Comparison of ENCODE assay signal across 8 mouse cellular contexts in the genomic region with DNA sequence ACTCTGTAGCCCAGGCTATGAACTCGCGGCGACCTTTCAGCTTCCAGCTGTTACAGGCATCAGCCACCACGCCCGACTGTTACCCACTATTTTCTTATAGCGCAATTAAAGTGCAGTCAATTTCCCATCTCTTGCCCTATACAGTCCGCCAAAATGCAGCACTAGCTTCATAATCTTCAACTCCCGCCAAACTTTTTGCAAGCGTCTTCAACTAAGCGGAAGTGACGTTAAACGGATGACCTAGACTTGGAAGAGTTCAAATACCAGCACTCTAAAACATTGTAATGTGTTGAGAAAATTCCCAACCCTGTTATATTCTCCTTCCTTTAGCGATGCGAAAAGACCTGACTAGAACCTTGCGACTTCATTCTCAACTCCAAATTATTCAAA. TPM values are rescaled to one million over a fixed set of nuclear protein-coding genes. Genes with fewer than 3 reads are reported as not detected.
A peak's percentile ranks its signal among the peaks of the same experiment; 100 is the strongest.
DNase-seq lines count a peak whose midpoint lies in the region; ATAC-seq and TF ChIP-seq lines count a peak whose summit lies in the region.

No protein-coding gene starts in this region.

- no peak for DNase-seq in frontal cortex, postnatal 36 days (ENCODE audit: low spot score in 2 of 2)
- peak; percentile 84 for DNase-seq in NIH3T3 (ENCODE audit: low read depth)
- peak; percentile 86 for DNase-seq in limb, embryonic 14.5 days (ENCODE audit: low spot score)
- DNase-seq in midbrain, embryonic 14.5 days: peak; percentile 92

- no peaks in the 10 kb centered on the region for H3K36me3 ChIP-seq in hindbrain, embryonic 12.5 days
- no peaks in the 10 kb centered on the region for H3K36me3 ChIP-seq in limb, embryonic 14.5 days (ENCODE audit: control insufficient read depth, insufficient read depth, low read length)
- H3K36me3 ChIP-seq in midbrain, embryonic 14.5 days (ENCODE audit: control insufficient read depth, insufficient read depth, low read length): no peaks in the 10 kb centered on the region
- no peaks in the 10 kb centered on the region for H3K36me3 ChIP-seq in stomach, embryonic 16.5 days (ENCODE audit: control insufficient read depth, insufficient read depth, low read length)

- no peaks in the 10 kb centered on the region for H3K27me3 ChIP-seq in hindbrain, embryonic 12.5 days
- H3K27me3 ChIP-seq in limb, embryonic 14.5 days (ENCODE audit: control insufficient read depth, insufficient read depth, low read length): no peaks in the 10 kb centered on the region
- H3K27me3 ChIP-seq in midbrain, embryonic 14.5 days (ENCODE audit: control insufficient read depth, insufficient read depth, low read length): no peaks in the 10 kb centered on the region
- no peaks in the 10 kb centered on the region for H3K27me3 ChIP-seq in stomach, embryonic 16.5 days (ENCODE audit: control insufficient read depth, insufficient read depth, low read length)

- under 1% methylated on average over 15 of the region's 15 CpGs for WGBS in hindbrain, embryonic 12.5 days
- 0% methylated on average over 15 of the region's 15 CpGs for WGBS in limb, embryonic 14.5 days
- under 1% methylated on average over 15 of the region's 15 CpGs for WGBS in midbrain, embryonic 14.5 days
- WGBS in stomach, embryonic 16.5 days: under 1% methylated on average over 15 of the region's 15 CpGs

- H3K9me3 ChIP-seq in hindbrain, embryonic 12.5 days (replicated peaks): no peaks in the 10 kb centered on the region
- no peaks in the 10 kb centered on the region for H3K9me3 ChIP-seq in limb, embryonic 14.5 days (ENCODE audit: control insufficient read depth, low read length)
- H3K9me3 ChIP-seq in midbrain, embryonic 14.5 days (ENCODE audit: control insufficient read depth, low read length): no peaks in the 10 kb centered on the region
- no peaks in the 10 kb centered on the region for H3K9me3 ChIP-seq in stomach, embryonic 16.5 days (replicated peaks; ENCODE audit: control insufficient read depth, low read length)

- H3K4me2 ChIP-seq in hindbrain, embryonic 12.5 days (replicated peaks): peak overlapping the region; percentile 57
- peak overlapping the region; percentile 52 for H3K4me2 ChIP-seq in limb, embryonic 14.5 days (replicated peaks; ENCODE audit: low read depth, low read length, severe bottlenecking)
- H3K4me2 ChIP-seq in midbrain, embryonic 14.5 days (ENCODE audit: low read length): peak overlapping the region; percentile 61
- H3K4me2 ChIP-seq in stomach, embryonic 16.5 days (ENCODE audit: low read depth, low read length): peak overlapping the region; percentile 60

- peak overlapping the region; percentile 49 for H3K9ac ChIP-seq in hindbrain, embryonic 12.5 days
- H3K9ac ChIP-seq in limb, embryonic 14.5 days (ENCODE audit: low read depth, low read length, severe bottlenecking): peak overlapping the region; percentile 46
- H3K9ac ChIP-seq in midbrain, embryonic 14.5 days (replicated peaks; ENCODE audit: low read length): 0 out of 2 replicates have a peak overlapping the region, but pooled peaks have one; percentile 50
- peak overlapping the region; percentile 67 for H3K9ac ChIP-seq in stomach, embryonic 16.5 days (ENCODE audit: low read length)

- no peak for TF ChIP-seq POLR2A in limb, embryonic 14.5 days (IDR thresholded peaks at IDR 0.05; ENCODE audit: borderline replicate concordance, extremely low read depth, insufficient read depth, insufficient read length)

- H3K27ac ChIP-seq in hindbrain, embryonic 12.5 days: 0 out of 2 replicates have a peak overlapping the region, but pooled peaks have one; percentile 91
- H3K27ac ChIP-seq in limb, embryonic 14.5 days (replicated peaks; ENCODE audit: low read depth, low read length): peak overlapping the region; percentile 75
- H3K27ac ChIP-seq in midbrain, embryonic 14.5 days (replicated peaks; ENCODE audit: low read depth, low read length): peak overlapping the region; percentile 92; the same call in 1 of the 2 replicates
- peak overlapping the region; percentile 90 for H3K27ac ChIP-seq in stomach, embryonic 16.5 days (ENCODE audit: low read length)

- H3K4me3 ChIP-seq in hindbrain, embryonic 12.5 days: peak overlapping the region; percentile 90
- peak overlapping the region; percentile 88 for H3K4me3 ChIP-seq in limb, embryonic 14.5 days (replicated peaks; ENCODE audit: low read length)
- peak overlapping the region; percentile 96 for H3K4me3 ChIP-seq in midbrain, embryonic 14.5 days (replicated peaks; ENCODE audit: low read depth, low read length)
- peak overlapping the region; percentile 93 for H3K4me3 ChIP-seq in stomach, embryonic 16.5 days (replicated peaks; ENCODE audit: low read length)

- peaks cover 9% of the 10 kb centered on the region for H3K4me1 ChIP-seq in hindbrain, embryonic 12.5 days
- H3K4me1 ChIP-seq in limb, embryonic 14.5 days (ENCODE audit: control insufficient read depth, insufficient read depth, low read length): peaks cover 8% of the 10 kb centered on the region
- peaks cover 12% of the 10 kb centered on the region for H3K4me1 ChIP-seq in midbrain, embryonic 14.5 days (ENCODE audit: control insufficient read depth, insufficient read depth, low read length)
- H3K4me1 ChIP-seq in stomach, embryonic 16.5 days (ENCODE audit: control insufficient read depth, insufficient read depth, low read length): peaks cover 5% of the 10 kb centered on the region

- ATAC-seq in frontal cortex, adult (ENCODE audit: low TSS enrichment): peak; percentile 36
- peak; percentile 57 for ATAC-seq in erythroid progenitor cell, adult 5-6 weeks (replicated peaks; ENCODE audit: low FRiP score, poor library complexity, severe bottlenecking)
- ATAC-seq in hindbrain, embryonic 12.5 days (ENCODE audit: low FRiP score): peak; percentile 15
- ATAC-seq in limb, embryonic 14.5 days (ENCODE audit: low FRiP score, low read depth): peak; percentile 36
- ATAC-seq in midbrain, embryonic 14.5 days (ENCODE audit: low FRiP score, low TSS enrichment): peak; percentile 5
- peak; percentile 14; the same call in 1 of the 2 replicates for ATAC-seq in stomach, embryonic 16.5 days (ENCODE audit: insufficient read depth, low FRiP score)

RNA-seq across cellular contexts. Expression of a gene that starts 0.6 kb away (rescaled TPM):
- total RNA-seq in erythroid progenitor cell, adult 5-6 weeks (2015; ENCODE audit: low replicate concordance): 19.7 and 21.3 TPM in 2 replicates
- 24.9 and 27.8 TPM in 2 replicates for total RNA-seq in erythroid progenitor cell, adult 5-6 weeks (2017; ENCODE audit: low replicate concordance)
- polyA plus RNA-seq in hindbrain, embryonic 12.5 days (2016; fragmentation: Nextera tagmentation; extraction: Ambion mirVana): 9.2 TPM in 2 replicates
- polyA plus RNA-seq in limb, embryonic 14.5 days (2012; rRNA removed): 10.4 and 13.0 TPM in 2 replicates
- 6.9 and 9.8 TPM in 2 replicates for polyA plus RNA-seq in limb, embryonic 14.5 days (2014; fragmentation: Nextera tagmentation; extraction: Ambion mirVana)
- 2.8 and 4.8 TPM in 2 replicates for polyA plus RNA-seq in midbrain, embryonic 14.5 days (2014; fragmentation: Nextera tagmentation; extraction: Ambion mirVana)
- polyA plus RNA-seq in stomach, embryonic 16.5 days (2015; fragmentation: Nextera tagmentation; extraction: Ambion mirVana): 6.4 and 7.4 TPM in 2 replicates

RNA-seq across cellular contexts. Expression of a gene that starts 0.9 kb away (rescaled TPM):
- total RNA-seq in erythroid progenitor cell, adult 5-6 weeks (2015; ENCODE audit: low replicate concordance): 261 and 269 TPM in 2 replicates
- total RNA-seq in erythroid progenitor cell, adult 5-6 weeks (2017; ENCODE audit: low replicate concordance): 254 and 263 TPM in 2 replicates
- polyA plus RNA-seq in hindbrain, embryonic 12.5 days (2016; fragmentation: Nextera tagmentation; extraction: Ambion mirVana): 97.1 and 102 TPM in 2 replicates
- polyA plus RNA-seq in limb, embryonic 14.5 days (2012; rRNA removed): 73.2 and 87.4 TPM in 2 replicates
- 66.2 and 75.7 TPM in 2 replicates for polyA plus RNA-seq in limb, embryonic 14.5 days (2014; fragmentation: Nextera tagmentation; extraction: Ambion mirVana)
- polyA plus RNA-seq in midbrain, embryonic 14.5 days (2014; fragmentation: Nextera tagmentation; extraction: Ambion mirVana): 111 and 113 TPM in 2 replicates
- polyA plus RNA-seq in stomach, embryonic 16.5 days (2015; fragmentation: Nextera tagmentation; extraction: Ambion mirVana): 46.2 and 52.8 TPM in 2 replicates

Comparison
In these comparisons a context has a peak if more than half of its experiments do, and no peak if none do; other contexts are left out.
1. ATAC-seq: peak in every context shown above with its lines; median percentile 57 in erythroid progenitor cell, adult 5-6 weeks; 36 in frontal cortex, adult; 36 in limb, embryonic 14.5 days; 15 in hindbrain, embryonic 12.5 days; 14 in stomach, embryonic 16.5 days; 5 in midbrain, embryonic 14.5 days.
2. DNase-seq: peak in NIH3T3 (single experiment), limb, embryonic 14.5 days (single experiment) and midbrain, embryonic 14.5 days (single experiment); none in frontal cortex, postnatal 36 days (0 of 2).
3. Peak in every context shown above with its lines, with median percentiles within 50 percentile points of each other: H3K27ac ChIP-seq, H3K4me2 ChIP-seq, H3K4me3 ChIP-seq and H3K9ac ChIP-seq.